Mouse (Mus musculus) adrenal gland, postnatal 14 days (tissue): Measurements from ENCODE around the gene C9orf72. TPM values are rescaled to one million over a fixed set of nuclear protein-coding genes. Genes with fewer than 3 reads are reported as not detected.

ENCODE experiments used
- total RNA-seq: library from RNA; stranded (reverse); gene quantifications from 2 replicates; pipeline ENCODE4 v1.2.3, GENCODE M21; 2021

C9orf72 gene
- total RNA-seq, 1 experiment from 2014 or later = 16.7 TPM

Other genes starting within 250 kb of the C9orf72 start
- not detected in 2 replicates for gene Ifnk, start 74.1 kb downstream of the C9orf72 start, total RNA-seq
- gene Mob3b, start 68.7 kb downstream of the C9orf72 start, total RNA-seq = 20.2 and 21.0 TPM in 2 replicates